Mouse (Mus musculus) layer of hippocampus, postnatal 14 days (tissue): ENCODE measurements around the gene Rnf151. TPM values are rescaled to one million over a fixed set of nuclear protein-coding genes. Genes with fewer than 3 reads are reported as not detected.

ENCODE experiments used
- DNase-seq, 2 experiments: peaks; one replicate each; pipeline ENCODE4 v3.0.0; 2021 to 2022; ENCODE audit warnings: low spot score in 2 of 2, mixed read lengths in 1 of 2
- long read RNA-seq, 2 experiments: library from polyadenylated mRNA; stranded (forward); transcript quantifications; one replicate each; pipeline ENCODE4 v2.0.0; 2021
- total RNA-seq, 2 experiments: library from RNA; stranded (reverse); gene quantifications; 2 replicates each; pipeline ENCODE4 v1.2.3; 2021

The Rnf151 gene
- total RNA-seq = not detected
- long read RNA-seq, experiment 1 = 0 reads
- long read RNA-seq, experiment 2 = 0 reads

DNA sequence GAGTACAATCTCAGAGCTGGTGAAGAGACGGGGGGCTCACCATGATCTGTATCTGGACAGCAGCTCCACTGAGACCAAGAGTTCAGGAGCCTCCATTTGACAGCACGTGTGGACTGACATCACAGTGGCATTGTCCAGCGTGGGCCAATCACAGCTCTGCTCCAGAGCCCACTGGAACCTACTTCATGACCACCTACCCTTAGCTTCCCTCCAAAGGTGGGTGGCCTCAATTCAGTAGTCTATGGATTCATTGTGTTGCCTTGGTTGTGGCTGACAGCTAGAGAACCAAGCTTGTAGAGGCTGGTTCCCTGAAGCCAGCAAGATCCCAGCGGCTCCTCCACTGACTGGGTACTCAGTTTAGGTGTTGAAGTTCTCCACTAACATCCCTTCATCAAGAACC lies at the start of gene Rnf151, which contains the start of gene Rps2:
Gene Rnf151 (minus strand): TSS at position 121 of the 400 bp plus-strand sequence.
Gene Rps2 (plus strand): TSS at position 174 of the 400 bp plus-strand sequence.
- no peak for DNase-seq

DNA sequence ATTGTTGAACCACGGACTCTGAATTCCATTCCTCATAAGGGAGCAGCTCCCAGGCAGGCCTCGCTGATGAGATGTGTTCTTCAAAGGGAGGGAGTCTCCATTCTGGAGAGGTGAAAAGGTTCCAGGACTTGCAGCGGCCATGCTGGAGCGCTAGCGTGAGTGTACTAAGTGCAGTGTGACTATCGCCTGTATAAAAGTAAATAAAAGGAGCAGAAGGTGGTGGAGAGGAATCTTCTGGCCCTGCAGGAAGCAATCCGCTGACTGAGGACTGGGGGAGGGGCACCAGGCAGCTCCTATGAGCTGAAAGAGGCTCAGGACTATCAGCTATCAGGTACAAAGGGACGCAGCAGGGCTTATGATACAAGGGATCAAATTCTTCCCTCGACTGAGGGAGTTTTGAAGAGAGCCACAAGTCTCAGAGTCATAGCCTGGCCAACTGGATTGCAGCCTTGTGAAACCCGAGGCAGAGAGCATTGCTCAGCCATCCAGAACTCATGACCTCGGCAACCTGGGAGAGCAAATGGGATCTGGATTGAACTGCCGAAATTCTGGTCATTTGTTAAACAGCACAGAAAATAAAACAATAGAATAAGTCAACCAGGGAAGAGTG lies 48.5 kb upstream of the Rnf151 start:
- DNase-seq = no peak

DNA sequence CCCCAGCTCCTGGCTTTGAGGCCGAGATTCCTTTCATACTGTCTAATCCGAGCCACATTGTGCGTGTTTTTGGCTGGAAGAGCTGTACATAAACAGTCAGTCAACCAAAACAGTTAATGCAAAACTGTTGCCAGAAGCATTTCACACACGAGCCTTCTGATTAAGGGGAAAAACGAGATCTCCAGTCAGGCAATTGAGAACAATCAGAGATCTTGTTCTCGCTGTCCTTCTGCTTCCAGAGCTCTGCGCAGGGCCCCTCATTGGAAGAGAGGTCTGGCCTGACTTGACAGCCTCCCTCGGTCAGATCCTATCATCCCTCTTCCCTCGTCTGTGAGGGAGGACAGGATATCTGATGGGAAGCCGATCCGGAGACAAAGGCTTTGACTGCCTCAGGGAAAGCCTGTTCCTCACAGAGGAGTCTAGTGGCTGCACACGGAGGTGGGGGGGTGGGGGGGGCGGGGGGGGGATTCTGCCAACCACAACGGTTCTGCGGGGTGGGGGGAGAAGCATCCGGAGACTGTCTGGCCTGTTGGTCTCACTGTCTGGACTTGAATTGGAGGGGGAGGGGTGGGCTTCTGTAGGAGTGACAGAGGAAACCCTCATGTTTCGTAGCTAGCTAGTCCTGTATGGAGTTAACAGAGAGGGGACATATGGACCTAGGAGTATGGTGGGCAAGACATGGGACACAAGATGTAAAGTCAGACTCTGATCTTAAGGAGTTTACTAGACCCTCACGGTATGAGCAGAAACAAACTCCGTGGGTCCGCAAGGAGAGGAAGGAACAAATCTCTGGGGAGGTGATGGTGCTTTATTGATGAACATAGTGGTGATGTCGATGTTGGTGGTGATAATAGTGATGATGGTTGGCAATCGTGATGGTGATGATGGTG lies 47.4 kb upstream of the Rnf151 start:
- no peak for DNase-seq

- DNase-seq = no peak
Observed at GRCm38 (mm10) chr17:24761121-24761520, 43.3 kb upstream of the Rnf151 start.

GRCm38 (mm10) chr17:24757394-24757793 lies 39.5 kb upstream of the Rnf151 start:
- no peak for DNase-seq

- no peak for DNase-seq
Observed at GRCm38 (mm10) chr17:24752415-24753394, 34.8 kb upstream of the Rnf151 start, which contains the start of gene Hs3st6. Gene Hs3st6, plus strand, starts transcription at chr17:24752988.

DNA sequence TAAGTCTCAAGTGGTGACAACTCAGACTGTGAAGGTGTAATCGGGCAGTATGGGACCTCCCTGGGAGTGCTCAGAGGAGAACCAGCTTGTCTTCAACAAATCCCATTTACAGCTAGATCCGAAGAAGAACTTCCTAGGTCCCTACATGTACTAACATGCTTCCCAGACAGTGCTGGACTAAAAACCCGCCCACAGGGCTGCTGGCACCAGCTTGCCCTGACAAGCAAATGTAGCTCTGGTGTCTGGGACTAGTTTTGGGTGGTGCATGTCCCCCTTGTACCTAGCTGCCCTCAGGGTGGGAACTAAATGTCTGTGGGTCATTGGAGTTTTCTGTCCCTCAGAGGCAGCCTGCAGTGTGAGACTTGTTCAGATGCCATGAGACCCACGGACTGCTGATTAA lies 33.7 kb upstream of the Rnf151 start:
- DNase-seq = no peak

DNA sequence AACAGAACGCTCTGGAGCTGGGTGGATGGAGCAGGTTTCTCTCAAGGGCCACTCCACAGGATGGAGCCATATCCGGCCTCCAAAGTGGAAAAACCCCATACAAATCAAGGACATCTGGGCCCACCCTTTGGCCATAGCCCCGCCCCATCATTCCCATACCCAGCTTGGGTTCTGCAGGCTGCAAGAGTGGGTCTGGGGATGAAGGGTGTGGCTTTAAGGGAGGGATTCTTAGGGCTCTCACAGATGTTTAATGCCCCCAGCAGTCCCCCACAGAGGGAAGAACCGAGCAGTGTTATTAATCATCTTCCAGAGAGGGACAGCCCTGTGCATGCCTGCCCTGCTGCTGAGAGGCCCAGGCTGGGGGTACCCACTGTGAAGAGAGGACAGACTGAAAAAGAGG lies 29.1 kb upstream of the Rnf151 start:
- DNase-seq = no peak

DNA sequence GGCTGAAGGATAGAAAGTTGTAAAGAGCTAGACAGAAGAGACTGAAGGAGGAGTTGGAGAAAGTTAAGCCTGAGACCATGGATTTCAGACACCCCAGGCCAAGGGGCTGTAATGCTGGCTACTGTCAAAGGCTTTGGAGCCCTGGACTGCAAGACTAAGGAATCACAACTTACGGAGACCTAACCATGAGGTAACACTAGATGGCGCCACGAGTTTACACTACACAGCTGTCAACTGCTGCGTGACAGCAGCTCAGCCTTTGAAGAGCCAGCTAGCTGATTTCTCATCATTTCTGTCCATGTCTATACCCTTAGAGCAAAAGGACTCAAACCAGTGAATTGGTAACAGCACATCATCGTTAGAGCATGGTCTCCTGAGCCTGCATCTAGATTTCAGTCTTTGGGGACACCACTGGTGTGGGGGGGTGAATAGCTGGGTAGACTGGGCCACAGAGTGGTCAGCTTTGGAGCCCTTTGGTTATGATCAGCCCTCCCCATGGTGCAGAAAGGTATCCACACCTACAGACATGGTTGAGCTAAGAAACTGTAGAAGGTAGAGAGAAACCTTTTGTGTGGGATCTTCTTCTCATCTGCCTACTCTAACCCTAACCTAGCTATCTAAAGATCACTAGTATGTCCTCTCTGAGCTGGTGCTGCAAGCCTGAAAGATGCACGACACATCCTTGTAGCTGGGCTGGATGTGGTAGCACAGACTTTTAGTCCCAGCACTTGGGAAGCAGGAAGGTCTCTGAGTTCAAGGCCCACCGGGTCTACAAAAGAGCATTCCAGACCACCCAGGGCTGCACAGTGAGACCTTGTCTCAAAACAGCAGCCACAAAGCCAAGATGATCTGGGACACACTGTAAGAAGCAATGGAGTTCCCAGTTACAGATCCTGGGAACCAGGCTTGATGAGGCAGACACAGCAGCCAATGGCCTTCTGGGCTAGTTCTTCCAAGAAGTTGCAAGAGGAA lies 27.9 kb upstream of the Rnf151 start:
- peak; percentile 82 to 90 for DNase-seq

- DNase-seq = no peak
Observed at GRCm38 (mm10) chr17:24744381-24744780, 26.5 kb upstream of the Rnf151 start.

DNA sequence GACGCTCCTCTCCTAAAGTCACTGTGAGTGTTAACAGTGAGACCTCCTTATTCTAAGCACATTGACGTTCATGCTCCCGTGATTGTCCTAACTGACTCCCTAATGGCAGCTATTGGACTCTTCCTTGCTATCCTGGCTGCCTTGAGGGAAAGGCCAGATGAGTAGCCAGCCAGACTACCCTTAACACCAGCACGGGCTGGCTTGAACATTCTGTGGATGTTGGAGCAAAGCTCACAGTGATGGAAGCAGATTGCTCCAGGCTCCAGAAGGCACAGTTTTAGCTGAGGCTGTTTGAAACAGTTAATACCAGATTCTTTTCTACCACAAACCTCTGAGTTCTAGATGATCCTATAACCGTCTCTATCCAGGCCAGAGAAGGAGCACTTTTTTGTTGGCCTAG lies 26.0 kb upstream of the Rnf151 start:
- no peak for DNase-seq

- no peak for DNase-seq
Observed at GRCm38 (mm10) chr17:24742307-24742706, 24.4 kb upstream of the Rnf151 start.

DNA sequence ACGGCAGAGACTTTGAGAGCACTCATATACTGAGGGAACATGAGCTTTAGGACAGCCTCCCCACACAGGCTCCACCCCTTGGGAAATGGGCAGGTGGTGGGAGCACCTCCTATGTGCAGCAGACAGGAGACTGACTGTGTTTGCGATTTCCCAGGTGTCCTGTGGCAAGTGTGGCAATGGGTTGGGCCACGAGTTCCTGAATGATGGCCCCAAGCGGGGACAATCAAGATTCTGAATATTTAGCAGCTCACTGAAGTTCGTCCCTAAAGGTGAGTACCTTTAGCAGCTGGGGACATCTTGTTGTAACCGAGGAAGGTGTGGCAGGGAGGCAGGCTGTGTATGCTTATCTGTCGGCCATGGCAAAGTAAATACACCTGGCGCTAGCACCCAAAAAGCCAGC lies 22.1 kb upstream of the Rnf151 start:
- no peak for DNase-seq

GRCm38 (mm10) chr17:24738238-24738637 lies 20.4 kb upstream of the Rnf151 start:
- DNase-seq = no peak

DNA sequence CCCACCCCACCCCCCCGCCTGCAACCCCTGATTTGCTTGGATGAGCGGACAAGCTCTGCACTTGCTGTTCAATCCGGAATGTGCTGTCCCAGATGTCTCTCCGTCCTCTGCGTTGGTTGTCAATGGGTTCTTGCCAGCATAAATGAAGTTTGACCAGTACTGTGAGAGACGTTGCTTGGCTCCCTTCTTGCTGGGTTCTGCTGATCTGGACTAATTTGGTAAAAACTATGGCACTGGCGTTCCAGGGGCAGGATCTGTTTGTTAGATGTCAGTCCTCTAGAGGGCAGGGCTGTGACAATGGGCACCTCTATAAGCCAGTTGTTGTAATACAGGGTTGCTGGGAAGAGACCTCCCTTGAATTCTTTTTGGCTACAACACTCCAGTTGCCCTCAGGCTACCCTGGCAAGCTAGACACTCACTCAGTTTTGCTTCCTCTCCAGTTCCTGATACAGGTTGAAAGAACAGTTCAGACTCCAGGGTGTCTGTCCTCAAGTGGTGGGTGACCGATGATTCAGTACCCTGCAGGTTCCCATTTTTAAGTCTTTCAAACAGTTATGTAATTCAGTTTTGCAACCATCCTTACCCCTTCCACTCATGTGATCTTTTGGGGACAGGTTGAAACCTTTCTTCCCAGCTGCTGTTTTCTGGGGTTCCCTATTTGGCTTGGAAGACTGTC lies 19.4 kb upstream of the Rnf151 start:
- no peak for DNase-seq

- peak; percentile 84 to 96 for DNase-seq
Observed at GRCm38 (mm10) chr17:24736330-24737051, 18.6 kb upstream of the Rnf151 start, which contains the start of gene Msrb1. Gene Msrb1, plus strand, starts transcription at chr17:24736642.

DNA sequence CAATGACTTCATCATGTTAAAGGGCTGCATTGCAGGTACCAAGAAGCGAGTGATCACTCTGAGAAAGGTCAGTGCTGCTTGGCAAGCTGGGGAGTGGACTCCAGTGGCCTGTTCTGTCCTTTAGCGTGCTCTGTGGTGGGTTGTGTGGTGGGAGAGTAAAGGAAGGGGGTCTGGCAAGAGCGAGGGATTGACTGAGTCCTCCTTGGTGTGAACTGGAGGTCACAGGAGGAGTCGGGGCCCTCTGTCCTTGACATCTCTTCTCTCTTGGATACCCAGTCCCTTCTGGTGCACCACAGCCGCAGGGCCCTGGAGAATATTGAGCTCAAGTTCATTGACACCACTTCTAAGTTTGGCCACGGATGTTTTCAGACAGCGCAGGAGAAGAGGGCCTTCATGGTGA lies 17.6 kb upstream of the Rnf151 start:
- DNase-seq = no peak

DNA sequence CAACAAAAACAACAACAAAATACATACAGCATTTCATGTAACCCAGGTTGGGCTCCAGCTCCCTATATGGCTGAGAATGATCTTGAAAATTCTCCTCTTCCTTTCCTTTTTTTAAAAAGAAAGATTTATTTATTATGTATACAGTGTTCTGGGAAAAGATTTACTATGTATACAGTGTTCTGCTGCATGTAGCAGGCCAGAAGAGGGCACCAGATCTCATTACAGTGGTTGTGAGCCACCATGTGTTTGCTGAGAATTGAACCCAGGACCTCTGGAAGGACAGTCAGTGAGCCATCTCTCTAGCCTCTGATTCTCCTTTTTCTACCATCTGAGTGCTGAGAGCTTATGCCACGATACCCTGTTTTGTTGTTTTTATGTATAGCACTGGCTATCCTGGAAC lies 16.6 kb upstream of the Rnf151 start:
- no peak for DNase-seq
